Mouse (Mus musculus): ENCODE measurements around the gene Abi1. TPM values are rescaled to one million over a fixed set of nuclear protein-coding genes. Genes with fewer than 3 reads are reported as not detected.
"Not testable (repeated sequence)": the region's sequence is repeated elsewhere in the genome, so short reads cannot be mapped to it uniquely, and the experiment has no call there.

Gene Abi1
- polyA plus RNA-seq, 1 experiment from 2014 or later, result 64.8 TPM

DNA sequence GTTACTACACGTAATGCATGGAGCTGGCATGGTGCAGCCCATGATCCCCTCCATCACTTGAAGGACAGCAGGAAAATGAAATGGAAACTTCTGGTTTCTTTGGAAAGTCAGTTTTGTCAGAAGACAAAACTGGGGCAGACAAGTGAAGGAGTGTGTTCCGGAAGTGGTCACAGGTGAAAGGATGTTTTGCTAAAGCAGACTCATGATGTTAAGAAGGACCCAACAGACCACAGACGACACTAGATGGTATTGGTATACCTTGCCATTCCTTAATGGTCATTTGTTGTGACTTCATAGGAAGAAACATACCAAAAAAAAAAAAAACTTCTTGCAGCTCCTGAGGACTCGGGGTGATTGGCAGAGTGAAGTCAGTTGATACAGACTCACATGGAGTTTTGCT, 18.7 kb downstream of the Abi1 start:
- Histone ChIP-seq H3K4me1 (ENCODE audit: control insufficient read depth, insufficient read depth, low read depth, low read length) (no peaks in the 10 kb centered on the region), H3K4me3 (ENCODE audit: low read length) (no peak overlapping the region), H3K36me3 (ENCODE audit: control insufficient read depth, insufficient read depth, low read length) (no peaks in the 10 kb centered on the region), H3K4me2 (ENCODE audit: low read length) (no peak overlapping the region), H3K9me3 (ENCODE audit: control insufficient read depth, low read length) (no peaks in the 10 kb centered on the region), H3K27ac (ENCODE audit: low read depth, low read length) (no peak overlapping the region), H3K27me3 (replicated peaks; ENCODE audit: control insufficient read depth, insufficient read depth, low read length) (no peaks in the 10 kb centered on the region), H3K9ac (ENCODE audit: low read depth, low read length) (no peak overlapping the region)
- no peak for ATAC-seq
- 87% methylated on average over 4 of the region's 4 CpGs for WGBS

DNA sequence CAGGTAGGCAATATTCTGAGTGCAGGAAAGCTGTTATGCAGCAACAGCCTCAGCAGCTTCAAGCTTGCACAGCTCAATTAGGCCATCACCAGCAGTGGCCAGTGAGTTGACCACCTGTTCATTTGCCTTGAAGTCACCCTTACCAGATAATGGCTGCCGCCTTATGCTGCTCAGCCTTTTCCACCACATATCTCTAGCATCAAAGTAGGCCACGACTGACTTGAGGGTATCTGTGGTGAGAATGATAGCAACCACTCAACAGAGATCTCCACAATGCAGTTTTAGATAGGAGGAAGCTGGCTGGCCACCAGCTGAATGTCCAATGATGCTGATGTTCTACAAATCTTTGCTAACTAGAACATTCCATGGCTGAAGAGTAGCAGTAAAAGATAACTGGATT, 20.9 kb downstream of the Abi1 start:
- Histone ChIP-seq H3K36me3 (ENCODE audit: control insufficient read depth, insufficient read depth, low read length) (no peaks in the 10 kb centered on the region), H3K4me1 (ENCODE audit: control insufficient read depth, insufficient read depth, low read depth, low read length) (no peaks in the 10 kb centered on the region), H3K4me2 (ENCODE audit: low read length) (no peak overlapping the region), H3K4me3 (ENCODE audit: low read length) (no peak overlapping the region), H3K9me3 (ENCODE audit: control insufficient read depth, low read length) (no peaks in the 10 kb centered on the region), H3K27me3 (replicated peaks; ENCODE audit: control insufficient read depth, insufficient read depth, low read length) (no peaks in the 10 kb centered on the region), H3K27ac (ENCODE audit: low read depth, low read length) (no peak overlapping the region), H3K9ac (ENCODE audit: low read depth, low read length) (no peak overlapping the region)
- 100% methylated on average over 2 of the region's 2 CpGs for WGBS
- ATAC-seq, result no peak

DNA sequence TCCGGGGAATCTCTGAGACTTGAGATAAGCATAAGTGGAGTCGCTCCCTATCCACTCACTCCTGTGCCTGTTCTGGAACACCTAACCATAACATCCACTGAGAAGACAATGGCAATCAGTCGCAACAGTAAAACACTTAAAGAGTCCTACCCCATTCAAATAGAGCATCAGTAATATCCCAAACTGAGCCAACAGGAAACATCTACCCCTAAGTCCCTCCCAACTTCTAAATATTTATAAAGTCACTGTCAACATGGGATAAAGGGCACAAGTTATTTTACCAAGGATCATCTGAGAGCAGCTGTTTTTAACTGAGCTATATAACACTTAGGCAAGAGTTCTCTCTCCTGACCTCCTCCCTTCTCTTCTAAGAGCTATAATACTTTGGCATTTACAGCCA, 23.9 kb downstream of the Abi1 start:
- no peak overlapping the region for H3K9ac ChIP-seq (ENCODE audit: low read depth, low read length)
- no peak for ATAC-seq
- 79% methylated on average over 3 of the region's 3 CpGs for WGBS

DNA sequence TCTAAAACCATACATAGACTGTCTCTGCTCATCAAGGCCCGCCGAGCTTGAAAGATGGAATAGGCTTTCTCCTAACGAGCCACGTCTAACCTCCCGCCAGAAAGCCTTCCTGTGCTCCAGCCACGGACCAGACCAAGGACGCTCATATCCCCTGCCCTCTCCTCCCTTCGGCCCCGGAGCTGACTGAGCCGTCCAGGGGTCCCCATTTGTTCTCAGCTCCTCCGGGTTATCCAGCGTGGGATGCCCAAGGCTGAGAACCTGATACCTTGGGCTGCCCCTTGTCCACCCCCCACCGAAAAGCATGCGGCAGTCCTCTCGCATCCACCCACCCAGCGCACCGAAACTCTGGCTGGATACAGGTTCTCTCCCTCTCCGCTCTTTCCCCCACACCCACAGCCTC, 24.7 kb downstream of the Abi1 start:
- no peak for ATAC-seq
- no peaks in the 10 kb centered on the region for H3K36me3 ChIP-seq (ENCODE audit: control insufficient read depth, insufficient read depth, low read length)
- no peaks in the 10 kb centered on the region for H3K4me1 ChIP-seq (ENCODE audit: control insufficient read depth, insufficient read depth, low read depth, low read length)
- no peak overlapping the region for H3K4me3 ChIP-seq (ENCODE audit: low read length)
- H3K27me3 ChIP-seq (replicated peaks; ENCODE audit: control insufficient read depth, insufficient read depth, low read length), result no peaks in the 10 kb centered on the region
- no peak overlapping the region for H3K9ac ChIP-seq (ENCODE audit: low read depth, low read length)
- 55% methylated on average over 18 of the region's 18 CpGs for WGBS
- H3K4me2 ChIP-seq (ENCODE audit: low read length), result no peak overlapping the region
- no peak overlapping the region for H3K27ac ChIP-seq (ENCODE audit: low read depth, low read length)
- no peaks in the 10 kb centered on the region for H3K9me3 ChIP-seq (ENCODE audit: control insufficient read depth, low read length)

More for the DNA sequence above, 23.9 kb downstream of the Abi1 start:
- Histone ChIP-seq H3K36me3 (ENCODE audit: control insufficient read depth, insufficient read depth, low read length) (no peaks in the 10 kb centered on the region), H3K9me3 (ENCODE audit: control insufficient read depth, low read length) (no peaks in the 10 kb centered on the region), H3K4me1 (ENCODE audit: control insufficient read depth, insufficient read depth, low read depth, low read length) (no peaks in the 10 kb centered on the region), H3K27ac (ENCODE audit: low read depth, low read length) (no peak overlapping the region), H3K4me3 (ENCODE audit: low read length) (no peak overlapping the region), H3K4me2 (ENCODE audit: low read length) (no peak overlapping the region), H3K27me3 (replicated peaks; ENCODE audit: control insufficient read depth, insufficient read depth, low read length) (no peaks in the 10 kb centered on the region)

DNA sequence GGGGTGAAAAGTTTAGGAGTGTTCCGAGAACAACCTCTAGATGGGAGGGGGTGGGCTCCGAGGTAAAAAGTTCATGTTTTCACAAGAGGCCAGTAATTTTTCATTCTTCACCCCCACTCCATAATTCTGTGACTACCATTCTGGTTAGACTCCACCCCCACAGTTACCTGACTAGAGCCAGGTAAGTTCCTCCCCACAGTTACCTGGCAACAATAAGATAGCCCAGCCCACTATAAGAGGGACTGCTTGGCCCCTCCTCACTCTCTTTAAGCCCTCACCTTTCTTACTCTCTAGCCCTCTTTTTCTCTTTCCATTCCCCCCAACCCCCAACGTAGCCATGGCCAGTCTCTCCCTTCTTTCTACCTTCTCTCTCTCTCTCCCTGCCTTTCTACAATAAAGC, 25.1 kb downstream of the Abi1 start:
- not testable (repeated sequence) for H3K4me3 ChIP-seq (ENCODE audit: low read length); ATAC-seq; H3K27ac ChIP-seq (ENCODE audit: low read depth, low read length); H3K9me3 ChIP-seq (ENCODE audit: control insufficient read depth, low read length); H3K36me3 ChIP-seq (ENCODE audit: control insufficient read depth, insufficient read depth, low read length); H3K9ac ChIP-seq (ENCODE audit: low read depth, low read length); H3K4me2 ChIP-seq (ENCODE audit: low read length); H3K27me3 ChIP-seq (replicated peaks; ENCODE audit: control insufficient read depth, insufficient read depth, low read length); H3K4me1 ChIP-seq (ENCODE audit: control insufficient read depth, insufficient read depth, low read depth, low read length)
- 76% methylated on average over 2 of the region's 3 CpGs for WGBS

DNA sequence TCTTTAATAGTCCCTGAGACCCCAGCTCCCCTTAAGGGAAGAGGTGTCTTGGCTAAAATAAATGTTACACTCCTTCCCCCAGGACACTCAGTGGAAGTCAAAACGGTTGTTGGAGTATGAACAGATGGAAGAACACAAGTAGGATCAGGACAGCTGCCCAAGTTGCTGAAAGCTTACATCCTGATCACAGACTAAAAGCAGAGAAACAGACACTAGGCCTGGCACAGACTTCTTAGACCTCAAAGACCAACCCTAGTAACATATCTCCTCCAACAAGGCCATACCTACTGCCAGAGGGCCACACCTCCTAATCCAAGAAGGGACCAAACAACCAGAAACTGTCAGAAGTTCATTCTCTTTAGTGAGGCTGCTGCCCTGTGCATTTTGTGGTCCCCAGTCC, 31.8 kb downstream of the Abi1 start:
- no peak for ATAC-seq
- 85% methylated on average over 1 of the region's 1 CpGs for WGBS

DNA sequence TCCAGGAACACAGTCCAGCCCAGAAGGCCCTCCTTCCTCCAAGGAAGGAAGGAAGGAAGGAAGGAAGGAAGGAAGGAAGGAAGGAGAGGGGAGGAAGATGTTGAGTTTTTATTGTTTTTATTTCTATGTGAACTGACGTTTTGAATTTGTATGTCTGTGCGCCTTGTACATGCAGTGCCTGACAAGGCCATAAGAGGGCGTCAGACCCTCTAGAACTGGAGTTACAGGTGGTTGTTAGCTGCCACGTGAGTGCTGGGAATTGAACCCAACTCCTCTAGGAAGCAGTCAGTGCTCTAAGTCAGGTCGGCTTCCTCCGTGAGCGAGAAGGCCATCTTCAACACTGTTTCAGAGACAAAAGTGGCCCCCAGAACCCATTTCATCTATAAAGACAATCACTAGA, 32.5 kb downstream of the Abi1 start:
- H3K4me3 ChIP-seq (ENCODE audit: low read length), result no peak overlapping the region
- no peaks in the 10 kb centered on the region for H3K27me3 ChIP-seq (replicated peaks; ENCODE audit: control insufficient read depth, insufficient read depth, low read length)
- H3K4me2 ChIP-seq (ENCODE audit: low read length), result no peak overlapping the region
- H3K27ac ChIP-seq (ENCODE audit: low read depth, low read length), result no peak overlapping the region
- no peaks in the 10 kb centered on the region for H3K9me3 ChIP-seq (ENCODE audit: control insufficient read depth, low read length)
- 90% methylated on average over 7 of the region's 7 CpGs for WGBS
- H3K36me3 ChIP-seq (ENCODE audit: control insufficient read depth, insufficient read depth, low read length), result no peaks in the 10 kb centered on the region
- ATAC-seq, result no peak
- H3K9ac ChIP-seq (ENCODE audit: low read depth, low read length), result no peak overlapping the region
- H3K4me1 ChIP-seq (ENCODE audit: control insufficient read depth, insufficient read depth, low read depth, low read length), result no peaks in the 10 kb centered on the region

More for the DNA sequence above, 31.8 kb downstream of the Abi1 start:
- Histone ChIP-seq H3K27ac (ENCODE audit: low read depth, low read length) (no peak overlapping the region), H3K27me3 (replicated peaks; ENCODE audit: control insufficient read depth, insufficient read depth, low read length) (no peaks in the 10 kb centered on the region), H3K4me3 (ENCODE audit: low read length) (no peak overlapping the region), H3K36me3 (ENCODE audit: control insufficient read depth, insufficient read depth, low read length) (no peaks in the 10 kb centered on the region), H3K9ac (ENCODE audit: low read depth, low read length) (no peak overlapping the region), H3K4me2 (ENCODE audit: low read length) (no peak overlapping the region), H3K4me1 (ENCODE audit: control insufficient read depth, insufficient read depth, low read depth, low read length) (no peaks in the 10 kb centered on the region), H3K9me3 (ENCODE audit: control insufficient read depth, low read length) (no peaks in the 10 kb centered on the region)

DNA sequence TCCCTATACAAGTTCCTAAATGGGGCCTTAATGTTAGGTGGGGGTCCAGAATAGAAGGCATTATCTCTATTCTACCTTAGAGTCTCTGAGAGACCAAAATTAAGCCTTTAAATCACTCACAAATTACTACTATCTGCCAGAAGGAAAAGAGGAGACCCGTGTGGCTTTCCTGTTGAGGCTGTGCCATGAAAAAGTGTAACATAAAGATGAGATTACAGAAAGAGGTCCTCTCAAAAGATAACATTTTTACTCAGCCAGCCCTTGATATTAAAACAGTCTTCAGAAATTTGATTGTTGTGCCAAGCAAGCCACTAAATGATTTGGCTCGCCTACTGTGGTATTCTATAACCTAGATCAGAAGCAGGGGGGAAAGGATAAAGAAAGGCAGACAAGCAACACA, 32.9 kb downstream of the Abi1 start:
- H3K27me3 ChIP-seq (replicated peaks; ENCODE audit: control insufficient read depth, insufficient read depth, low read length), result no peaks in the 10 kb centered on the region
- no peaks in the 10 kb centered on the region for H3K9me3 ChIP-seq (ENCODE audit: control insufficient read depth, low read length)
- H3K9ac ChIP-seq (ENCODE audit: low read depth, low read length), result no peak overlapping the region
- no peaks in the 10 kb centered on the region for H3K4me1 ChIP-seq (ENCODE audit: control insufficient read depth, insufficient read depth, low read depth, low read length)
- 90% methylated on average over 2 of the region's 2 CpGs for WGBS
- H3K27ac ChIP-seq (ENCODE audit: low read depth, low read length), result no peak overlapping the region
- no peak overlapping the region for H3K4me3 ChIP-seq (ENCODE audit: low read length)
- no peaks in the 10 kb centered on the region for H3K36me3 ChIP-seq (ENCODE audit: control insufficient read depth, insufficient read depth, low read length)
- no peak for ATAC-seq
- no peak overlapping the region for H3K4me2 ChIP-seq (ENCODE audit: low read length)

DNA sequence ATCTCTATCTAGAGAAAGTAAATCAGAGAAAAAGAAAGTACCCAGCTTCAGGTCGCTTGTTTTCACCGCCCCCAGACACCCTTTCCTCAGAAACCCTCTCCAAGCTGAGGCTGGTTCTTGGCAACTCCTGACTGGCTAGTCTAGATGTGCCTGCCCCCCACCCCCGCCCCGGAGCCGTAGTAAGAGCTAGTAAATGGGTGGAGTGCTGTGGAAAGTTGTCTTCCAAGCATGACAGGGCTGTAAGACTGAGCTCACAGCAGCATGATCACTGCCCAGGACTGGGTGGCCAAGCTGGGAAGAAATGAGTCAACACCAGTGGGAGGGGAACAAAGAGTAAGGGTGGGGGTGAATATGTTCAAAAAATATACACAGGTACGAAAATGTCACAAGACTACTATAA, 33.8 kb downstream of the Abi1 start:
- H3K27me3 ChIP-seq (replicated peaks; ENCODE audit: control insufficient read depth, insufficient read depth, low read length), result no peaks in the 10 kb centered on the region
- ATAC-seq, result peak; percentile 56
- no peak overlapping the region for H3K9ac ChIP-seq (ENCODE audit: low read depth, low read length)
- no peak overlapping the region for H3K4me3 ChIP-seq (ENCODE audit: low read length)
- no peak overlapping the region for H3K27ac ChIP-seq (ENCODE audit: low read depth, low read length)
- H3K36me3 ChIP-seq (ENCODE audit: control insufficient read depth, insufficient read depth, low read length), result no peaks in the 10 kb centered on the region
- H3K4me2 ChIP-seq (ENCODE audit: low read length), result no peak overlapping the region
- WGBS, result 84% methylated on average over 6 of the region's 6 CpGs
- no peaks in the 10 kb centered on the region for H3K4me1 ChIP-seq (ENCODE audit: control insufficient read depth, insufficient read depth, low read depth, low read length)
- H3K9me3 ChIP-seq (ENCODE audit: control insufficient read depth, low read length), result no peaks in the 10 kb centered on the region

DNA sequence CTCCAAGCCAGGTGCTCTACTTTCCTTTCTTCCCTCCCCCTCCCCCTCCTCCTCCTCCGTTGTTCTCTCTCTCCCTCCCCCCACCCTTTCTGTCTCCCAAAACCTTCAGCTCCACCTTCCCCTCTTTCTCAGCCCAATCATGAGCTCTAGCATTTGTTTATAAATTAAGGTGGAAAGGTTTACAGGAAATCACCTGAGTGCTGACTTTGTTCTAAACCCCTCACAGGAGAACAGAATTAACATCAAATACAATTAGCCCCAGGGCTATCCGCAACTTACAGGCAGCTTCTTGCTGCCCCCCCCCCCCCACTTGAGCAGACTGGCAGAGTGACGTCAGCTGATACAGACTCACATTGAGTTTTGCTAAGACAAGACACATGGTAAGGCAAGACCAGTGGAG, 37.4 kb downstream of the Abi1 start:
- WGBS, result 67% methylated on average over 3 of the region's 3 CpGs
- H3K4me3 ChIP-seq (ENCODE audit: low read length), result no peak overlapping the region
- H3K9me3 ChIP-seq (ENCODE audit: control insufficient read depth, low read length), result no peaks in the 10 kb centered on the region
- no peak for ATAC-seq
- H3K9ac ChIP-seq (ENCODE audit: low read depth, low read length), result no peak overlapping the region
- H3K4me2 ChIP-seq (ENCODE audit: low read length), result no peak overlapping the region
- H3K36me3 ChIP-seq (ENCODE audit: control insufficient read depth, insufficient read depth, low read length), result no peaks in the 10 kb centered on the region
- no peak overlapping the region for H3K27ac ChIP-seq (ENCODE audit: low read depth, low read length)
- no peaks in the 10 kb centered on the region for H3K27me3 ChIP-seq (replicated peaks; ENCODE audit: control insufficient read depth, insufficient read depth, low read length)
- H3K4me1 ChIP-seq (ENCODE audit: control insufficient read depth, insufficient read depth, low read depth, low read length), result no peaks in the 10 kb centered on the region
